Mouse (Mus musculus) myocyte (in vitro differentiated cells): ENCODE results near the gene Sprn. TPM values are rescaled to one million over a fixed set of nuclear protein-coding genes. Genes with fewer than 3 reads are reported as not detected.

Source experiments
- H3K27me3 ChIP-seq: one replicate; pipeline ENCODE4 v1.6.1; 2011; ENCODE audit not compliant: control insufficient read depth, insufficient read depth, insufficient read length
- H3K36me3 ChIP-seq: one replicate; pipeline ENCODE4 v1.6.1; 2011; ENCODE audit not compliant: control insufficient read depth, insufficient read depth
- H3K4me2 ChIP-seq: one replicate; pipeline ENCODE4 v1.6.1; 2011; ENCODE audit warnings: low read depth, control low read depth
- H3K4me3 ChIP-seq: one replicate; pipeline ENCODE4 v1.5.1; 2011; ENCODE audit warnings: mild to moderate bottlenecking, control low read depth, moderate library complexity
- H3K79me2 ChIP-seq: one replicate; pipeline ENCODE4 v1.6.1; 2011; ENCODE audit not compliant: control insufficient read depth, insufficient read depth
- H3ac ChIP-seq: one replicate; pipeline ENCODE4 v1.6.1; 2011; ENCODE audit not compliant: control insufficient read depth, insufficient read length
- CEBPB ChIP-seq: IDR thresholded peaks from 2 replicates; pipeline ENCODE4 v1.6.1; 2011; ENCODE audit warnings: mild to moderate bottlenecking, moderate library complexity; ENCODE audit not compliant: poor library complexity, insufficient read depth, severe bottlenecking
- E2F4 ChIP-seq: IDR thresholded peaks from one replicate; pipeline ENCODE4 v1.6.1; 2011; ENCODE audit warnings: mild to moderate bottlenecking, control low read depth, moderate library complexity; ENCODE audit not compliant: insufficient read depth
- MAX ChIP-seq: IDR thresholded peaks from one replicate; pipeline ENCODE4 v1.6.1; 2011; ENCODE audit warnings: low read depth, mild to moderate bottlenecking, control low read depth
- MYOD1 ChIP-seq, 3 experiments: IDR thresholded peaks; one replicate each; pipeline ENCODE4 v1.6.1; 2011; ENCODE audit warnings: control low read depth in 2 of 3, low read depth in 2 of 3, mild to moderate bottlenecking in 2 of 3, moderate library complexity in 1 of 3; ENCODE audit not compliant: insufficient read length in 2 of 3, control insufficient read depth in 1 of 3
- MYOG ChIP-seq, 3 experiments: IDR thresholded peaks; one replicate each; pipeline ENCODE4 v1.6.1; 2011; ENCODE audit warnings: control low read depth in 2 of 3, low read depth in 2 of 3, mild to moderate bottlenecking in 2 of 3; ENCODE audit not compliant: insufficient read length in 2 of 3, control insufficient read depth in 1 of 3, insufficient read depth in 1 of 3
- POLR2A ChIP-seq: IDR thresholded peaks from one replicate; pipeline ENCODE4 v1.6.1; 2011; ENCODE audit warnings: low read depth, mild to moderate bottlenecking, control low read depth, moderate library complexity; ENCODE audit not compliant: insufficient read length
- POLR2AphosphoS2 ChIP-seq: IDR thresholded peaks from one replicate; pipeline ENCODE4 v1.6.1; 2011; ENCODE audit warnings: low read depth, control low read depth; ENCODE audit not compliant: insufficient read length
- REST ChIP-seq: IDR thresholded peaks from one replicate; pipeline ENCODE4 v1.6.1; 2011; ENCODE audit warnings: mild to moderate bottlenecking, control low read depth, moderate library complexity; ENCODE audit not compliant: insufficient read depth, insufficient read length
- SRF ChIP-seq: IDR thresholded peaks from one replicate; pipeline ENCODE4 v1.6.1; 2011; ENCODE audit warnings: low read depth; ENCODE audit not compliant: control insufficient read depth, insufficient read length
- TCF12 ChIP-seq: IDR thresholded peaks from one replicate; pipeline ENCODE4 v1.6.1; 2011; ENCODE audit warnings: mild to moderate bottlenecking, control low read depth; ENCODE audit not compliant: poor library complexity, insufficient read depth, severe bottlenecking
- TCF3 ChIP-seq: IDR thresholded peaks from one replicate; pipeline ENCODE4 v1.6.1; 2011; ENCODE audit warnings: low read depth, control low read depth; ENCODE audit not compliant: insufficient read length
- USF1 ChIP-seq: IDR thresholded peaks from one replicate; pipeline ENCODE4 v1.6.1; 2011; ENCODE audit warnings: low read depth, mild to moderate bottlenecking, control low read depth, moderate library complexity
- polyA plus RNA-seq: library from polyadenylated mRNA; unstranded; fragments of >200 nt; fragmentation: generic; extraction: Trizol; gene quantifications from one replicate; pipeline ENCODE4 v1.2.1, GENCODE M21; 2012; ENCODE audit warnings: missing spikeins

Gene Sprn
- polyA plus RNA-seq, 1 experiment: not detected

GRCm38 (mm10) chr7:140121338-140121910 lies 33.3 kb downstream of the Sprn start:
- no peaks in the 10 kb centered on the region for H3K27me3 ChIP-seq
- no peaks in the 10 kb centered on the region for H3K36me3 ChIP-seq
- H3K4me2 ChIP-seq: no peak overlapping the region
- no peak overlapping the region for H3K4me3 ChIP-seq
- H3ac ChIP-seq: no peak overlapping the region
- TF ChIP-seq POLR2A: no peak
- TF ChIP-seq MYOG (IDR thresholded peaks at IDR 0.05; ENCODE audit: control insufficient read depth in 1 of 3, insufficient read depth in 1 of 3, insufficient read length in 2 of 3, low read depth in 2 of 3): no peak
- no peak for TF ChIP-seq POLR2AphosphoS2
- TF ChIP-seq MAX: no peak
- no peak for TF ChIP-seq E2F4
- no peak for TF ChIP-seq MYOD1 (IDR thresholded peaks at IDR 0.05; ENCODE audit: control insufficient read depth in 1 of 3, insufficient read length in 2 of 3, low read depth in 2 of 3)
- no peak for TF ChIP-seq SRF
- TF ChIP-seq USF1: no peak
- no peak for TF ChIP-seq CEBPB
- no peak for TF ChIP-seq TCF12
- TF ChIP-seq REST: no peak
- no peak for TF ChIP-seq TCF3
- peaks cover 7% of the 10 kb centered on the region for H3K79me2 ChIP-seq

GRCm38 (mm10) chr7:140120484-140120883 lies 34.2 kb downstream of the Sprn start:
- no peak for TF ChIP-seq MAX
- TF ChIP-seq CEBPB: no peak
- no peak for TF ChIP-seq POLR2AphosphoS2
- no peak for TF ChIP-seq E2F4
- TF ChIP-seq SRF: no peak
- TF ChIP-seq TCF3: no peak
- no peak for TF ChIP-seq TCF12
- no peak for TF ChIP-seq REST
- no peak for TF ChIP-seq MYOG (IDR thresholded peaks at IDR 0.05; ENCODE audit: control insufficient read depth in 1 of 3, insufficient read depth in 1 of 3, insufficient read length in 2 of 3, low read depth in 2 of 3)
- no peak for TF ChIP-seq MYOD1 (IDR thresholded peaks at IDR 0.05; ENCODE audit: control insufficient read depth in 1 of 3, insufficient read length in 2 of 3, low read depth in 2 of 3)
- TF ChIP-seq POLR2A: no peak
- H3K27me3 ChIP-seq: no peaks in the 10 kb centered on the region
- H3K4me3 ChIP-seq: no peak overlapping the region
- H3K36me3 ChIP-seq: no peaks in the 10 kb centered on the region
- no peak overlapping the region for H3K4me2 ChIP-seq
- H3K79me2 ChIP-seq: peaks cover 8% of the 10 kb centered on the region
- H3ac ChIP-seq: no peak overlapping the region

- Histone ChIP-seq H3ac (peak within 1 kb of the TSS; percentile 44), H3K36me3 (no peaks in the 10 kb centered on the region), H3K4me2 (peak within 1 kb of the TSS; percentile 87), H3K27me3 (no peaks in the 10 kb centered on the region), H3K4me3 (peak within 1 kb of the TSS; percentile 84), H3K79me2 (peaks cover 28% of the 10 kb centered on the region)
- TF ChIP-seq TCF3 (no peak), SRF (peak; percentile 52), POLR2A (peak; percentile 93), POLR2AphosphoS2 (peak; percentile 90), MYOG (IDR thresholded peaks at IDR 0.05; ENCODE audit: control insufficient read depth in 1 of 3, insufficient read depth in 1 of 3, insufficient read length in 2 of 3, low read depth in 2 of 3) (no peak), CEBPB (peak; percentile 82)
Observed at GRCm38 (mm10) chr7:140116329-140117054, 38.2 kb downstream of the Sprn start, which contains the start of gene Echs1. Gene Echs1, minus strand, starts transcription at chr7:140116476.

GRCm38 (mm10) chr7:140115583-140116328 lies 38.9 kb downstream of the Sprn start, which contains the start of gene Paox:
Gene Paox, plus strand, starts transcription at chr7:140115799.
- peak within 1 kb of the TSS; percentile 44 for H3ac ChIP-seq
- H3K36me3 ChIP-seq: peaks cover 5% of the 10 kb centered on the region
- H3K79me2 ChIP-seq: peaks cover 28% of the 10 kb centered on the region
- peak within 1 kb of the TSS; percentile 87 for H3K4me2 ChIP-seq
- no peak for TF ChIP-seq TCF12
- peak; percentile 27 for TF ChIP-seq POLR2A
- no peaks in the 10 kb centered on the region for H3K27me3 ChIP-seq
- peak within 1 kb of the TSS; percentile 84 for H3K4me3 ChIP-seq
